Mouse (Mus musculus): ENCODE measurements around the gene Zfp273.
"Not testable (repeated sequence)": the region's sequence is repeated elsewhere in the genome, so short reads cannot be mapped to it uniquely, and the experiment has no call there.

The Zfp273 gene

GRCm38 (mm10) chr13:67813710-67814660 lies at the start of gene Zfp273:
Zfp273 (plus strand) TSS chr13:67813740.
- peak; percentile 79 for DNase-seq

- peak; percentile 67 for DNase-seq
These were observed 34.0 kb upstream of the Zfp273 start, which contains the start of gene Zfp493 for GRCm38 (mm10) chr13:67779265-67780221. Zfp493 (plus strand) TSS chr13:67779693.

GRCm38 (mm10) chr13:67791921-67792455 lies 21.6 kb upstream of the Zfp273 start:
- no peak for DNase-seq

GRCm38 (mm10) chr13:67798618-67799017 lies 14.9 kb upstream of the Zfp273 start:
- DNase-seq, result no peak

DNA sequence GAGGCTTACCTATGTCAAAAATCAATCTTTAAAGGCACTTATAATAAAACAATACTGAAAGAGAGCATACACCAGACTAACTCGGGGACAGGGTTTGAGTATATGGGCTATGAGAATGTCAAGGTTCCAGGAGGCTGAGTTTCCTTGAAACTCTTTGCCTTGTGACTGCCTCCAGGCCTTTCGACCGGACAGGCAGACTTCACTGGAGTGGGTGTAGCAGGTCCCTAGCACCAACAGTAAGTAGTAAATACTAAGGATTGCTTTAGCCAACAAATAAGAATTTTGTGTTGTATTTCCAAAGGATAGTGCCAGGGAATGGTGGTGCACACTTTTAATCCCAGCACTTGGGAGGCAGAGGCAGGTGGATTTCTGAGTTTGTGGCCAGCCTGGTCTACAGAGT lies 14.4 kb upstream of the Zfp273 start:
- not testable (repeated sequence) for DNase-seq

DNA sequence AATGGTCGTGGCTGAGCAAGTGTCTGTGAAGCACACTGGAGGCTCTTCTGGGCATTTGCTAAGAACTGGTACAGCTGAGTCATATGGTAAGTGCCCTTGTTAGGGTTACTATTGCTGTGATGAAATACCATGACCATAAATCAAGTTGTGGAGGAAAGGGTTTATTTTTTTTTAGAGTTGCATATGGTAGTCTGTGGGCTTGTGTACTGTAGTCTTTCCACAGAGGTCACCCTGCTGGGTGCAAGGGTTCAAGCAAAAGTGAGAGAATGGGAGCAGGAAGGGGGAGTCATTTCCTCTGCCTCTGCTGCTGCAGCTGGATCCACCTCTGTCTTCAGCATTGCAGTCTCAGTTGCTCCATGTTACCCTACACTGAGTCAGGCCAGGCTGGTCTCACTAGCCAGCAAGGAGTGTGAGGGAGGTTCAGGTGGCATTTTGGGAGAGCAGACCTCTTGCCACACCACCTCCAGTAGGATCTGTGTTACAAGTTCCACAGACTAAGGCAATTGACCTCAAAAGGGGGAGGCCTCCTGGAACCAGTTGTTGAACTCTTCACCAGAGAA lies 1.8 kb upstream of the Zfp273 start:
- no peak for DNase-seq

DNA sequence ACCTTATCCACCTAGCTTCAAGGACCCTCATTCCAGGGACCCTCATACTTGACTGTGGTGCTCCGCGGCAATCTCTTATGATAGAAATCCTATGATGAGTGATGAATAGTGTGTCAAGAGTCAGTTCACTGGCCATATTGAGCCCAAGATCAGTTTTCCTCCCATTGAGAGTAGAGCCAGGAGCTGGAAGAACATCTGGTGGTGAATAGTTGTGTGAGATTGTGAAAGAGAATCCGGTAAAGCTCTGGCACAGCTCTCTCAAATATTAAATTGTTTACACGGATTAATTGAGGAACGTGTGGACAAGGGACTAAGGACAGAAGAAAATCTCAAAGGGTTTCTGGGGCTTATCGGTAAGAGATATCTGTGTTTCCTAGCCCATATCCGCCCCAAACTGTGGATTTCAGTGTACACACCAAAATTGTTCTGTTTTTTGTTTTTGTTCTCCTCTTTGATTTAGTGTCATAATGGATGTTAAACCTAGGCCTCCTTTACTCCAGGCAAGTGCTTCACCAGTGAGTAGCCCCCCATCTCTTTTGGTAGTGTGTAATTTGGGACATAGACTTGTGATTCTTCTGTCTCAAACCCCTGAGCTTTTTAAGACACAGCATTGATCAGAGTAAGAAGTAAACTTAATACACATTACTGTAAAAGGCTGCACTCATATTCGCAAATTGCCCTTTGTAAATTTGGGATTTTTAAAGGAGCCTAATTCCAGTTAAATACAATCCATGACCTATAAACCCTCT lies 405 bp upstream of the Zfp273 start:
- DNase-seq, result no peak

- DNase-seq, result no peak
These were observed 5.1 kb downstream of the Zfp273 start for GRCm38 (mm10) chr13:67818636-67819035.

DNA sequence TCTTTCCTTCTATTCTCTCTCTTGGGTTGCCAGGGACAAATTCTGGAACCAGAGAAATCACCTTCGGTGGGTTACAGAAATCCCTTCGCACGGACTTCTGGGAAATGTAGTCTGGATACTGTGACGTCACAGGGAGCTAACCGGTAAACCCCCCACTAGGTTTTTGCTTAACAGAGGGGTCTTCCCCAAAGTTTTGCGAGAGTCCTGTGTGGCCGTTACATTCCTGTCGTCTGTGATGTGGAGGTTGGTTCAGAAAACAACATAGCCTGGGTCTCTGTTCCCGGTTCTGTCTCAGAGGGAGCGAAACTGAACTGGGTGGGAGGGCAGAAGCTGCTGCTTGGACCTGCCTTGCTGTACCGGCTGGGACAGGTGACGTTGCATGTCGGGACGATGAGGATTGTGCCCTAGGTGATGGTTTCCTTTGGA lies 17.4 kb downstream of the Zfp273 start, which contains the start of gene Gm10037:
Gene Gm10037 (plus strand): TSS at position 196 of the 426 bp plus-strand sequence.
- DNase-seq, result peak; percentile 69

- DNase-seq, result not testable (repeated sequence)
These were observed 19.6 kb downstream of the Zfp273 start for GRCm38 (mm10) chr13:67833137-67833536.

- no peak for DNase-seq
These were observed 30.2 kb downstream of the Zfp273 start for GRCm38 (mm10) chr13:67843775-67844118.

- DNase-seq, result peak; percentile 40
These were observed 30.7 kb downstream of the Zfp273 start for GRCm38 (mm10) chr13:67844119-67844852.

DNA sequence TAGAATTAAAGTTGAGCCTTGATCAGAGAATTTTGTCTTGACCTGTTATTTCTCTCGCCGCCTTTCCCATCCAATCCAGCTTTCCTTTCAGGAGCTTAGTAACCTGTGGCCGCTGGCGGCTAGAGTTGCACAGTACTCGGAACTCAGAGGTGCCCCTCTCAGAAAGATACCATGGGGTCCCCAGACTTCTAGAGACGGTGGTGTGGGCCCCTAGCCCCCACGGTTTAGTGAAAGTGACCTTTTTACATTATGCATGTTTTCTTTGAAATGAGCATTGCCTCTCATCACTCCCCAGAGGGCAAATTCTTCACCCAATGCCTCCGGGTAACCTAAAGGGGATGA lies 31.3 kb downstream of the Zfp273 start:
- DNase-seq, result no peak

GRCm38 (mm10) chr13:67850361-67850760 lies 36.8 kb downstream of the Zfp273 start:
- no peak for DNase-seq

DNA sequence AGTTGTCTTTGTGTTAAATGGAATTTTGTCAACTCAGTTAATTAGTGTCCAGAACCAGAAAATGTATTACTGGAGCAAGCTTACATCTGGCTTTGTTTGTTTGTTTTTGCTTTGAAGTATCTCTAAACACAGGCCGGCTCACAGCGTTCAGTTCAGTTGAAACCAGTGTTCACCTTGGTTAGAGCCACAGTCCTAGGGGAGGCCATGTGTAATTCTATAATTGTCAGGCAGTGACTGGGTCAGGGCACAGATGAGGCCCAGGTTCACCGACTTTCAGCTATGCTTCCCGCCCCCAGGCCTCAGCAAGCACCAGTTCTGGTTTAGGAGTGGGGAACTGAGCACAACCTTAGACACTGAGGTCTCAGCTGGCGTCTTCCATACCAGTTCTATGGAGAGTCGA lies 39.6 kb downstream of the Zfp273 start:
- DNase-seq, result no peak

GRCm38 (mm10) chr13:67853983-67854382 lies 40.4 kb downstream of the Zfp273 start:
- DNase-seq, result no peak

DNA sequence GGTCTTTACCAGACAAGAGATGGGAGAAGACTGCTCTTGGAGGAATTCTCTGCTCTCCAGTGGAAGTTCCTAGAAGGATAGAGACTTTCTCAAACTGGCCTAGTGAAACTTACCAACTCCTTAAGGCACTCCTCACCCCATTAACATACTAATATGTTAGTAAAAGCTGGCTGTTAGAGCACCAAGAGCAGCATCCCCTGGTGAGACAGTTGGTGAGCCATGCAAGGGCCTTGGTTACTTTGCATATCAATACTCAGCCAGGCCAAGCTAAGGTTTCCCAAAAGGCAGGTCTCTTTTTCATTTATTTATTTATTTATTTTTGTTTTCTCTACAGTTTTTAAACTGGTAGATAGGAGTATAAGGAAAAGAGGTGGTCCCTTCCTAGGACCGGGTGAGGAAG lies 43.8 kb downstream of the Zfp273 start:
- no peak for DNase-seq

- DNase-seq, result no peak
These were observed 49.0 kb downstream of the Zfp273 start for GRCm38 (mm10) chr13:67862508-67862907.

- DNase-seq, result no peak
These were observed 49.5 kb downstream of the Zfp273 start, which contains the start of gene BC048507 for GRCm38 (mm10) chr13:67863026-67863425. BC048507 (plus strand) TSS chr13:67863326.

- no peak for DNase-seq
These were observed 51.3 kb downstream of the Zfp273 start for GRCm38 (mm10) chr13:67864764-67865350.

DNA sequence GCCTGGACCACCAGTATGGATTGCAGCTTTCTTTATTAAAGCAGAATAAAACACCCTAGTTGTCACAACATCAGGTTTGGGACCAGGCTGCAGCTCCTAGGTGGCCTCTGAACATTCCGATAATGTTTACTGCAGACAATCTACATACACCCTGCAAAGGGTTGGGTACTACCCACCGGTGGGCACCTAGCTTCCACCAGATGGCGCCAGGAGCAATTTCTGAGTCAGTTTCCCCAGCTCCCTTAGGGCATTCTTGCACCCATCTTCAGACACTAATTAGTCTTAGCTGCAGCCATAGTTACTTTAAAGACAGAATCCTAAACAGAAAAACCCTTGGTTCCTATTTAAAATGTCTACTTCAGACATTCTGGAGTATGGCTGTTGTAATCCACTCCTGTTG lies 54.4 kb downstream of the Zfp273 start:
- DNase-seq, result no peak
